ENCODE assay signal across 13 mouse cellular contexts in genomic region chr10:94225026-94225750, GRCm38 (mm10). TPM values are rescaled to one million over a fixed set of nuclear protein-coding genes. Genes with fewer than 3 reads are reported as not detected.
DNase-seq lines count a peak whose midpoint lies in the region; ATAC-seq and TF ChIP-seq lines count a peak whose summit lies in the region.
"Had no signal": no experiment of that assay in that cellular context is flagged by ENCODE, and none has a peak within 500 bp of the region (broad histone marks: within the 10 kb centered on the region; RNA-seq: fewer than 3 reads in every experiment).

No protein-coding gene starts in this region.

- DNase-seq in kidney, postnatal 0 days (ENCODE audit: low spot score), result peak; percentile 56
- DNase-seq in kidney, adult 11 months, result no peak
- DNase-seq in A20 (ENCODE audit: low read depth, low spot score) (peak; percentile 54), NIH3T3 (ENCODE audit: low read depth) (peak; percentile 53)
- no peak for DNase-seq in right cerebral cortex, postnatal 14 days
- DNase-seq in c-Kit-positive CD71-positive TER-119-positive erythroid progenitor cells, embryonic 14.5 days (ENCODE audit: low spot score), result no peak
- DNase-seq in layer of hippocampus, adult 8-10 months (ENCODE audit: low spot score in 2 of 2), result no peak
- DNase-seq: cerebellum, postnatal 25 days; kidney, postnatal 14 days; lung, postnatal 4 days had no signal

- no peak for ATAC-seq in kidney, postnatal 0 days (replicated peaks; ENCODE audit: low FRiP score, low read depth)
- ATAC-seq in megakaryocyte progenitor cell, adult 5-6 weeks (replicated peaks; ENCODE audit: poor library complexity), result peak; percentile 66

- 82% methylated on average over 6 of the region's 6 CpGs for WGBS in kidney, postnatal 0 days

- H3K4me3 ChIP-seq in kidney, postnatal 0 days (replicated peaks; ENCODE audit: low read depth, low read length), result no peak overlapping the region
- H3K4me3 ChIP-seq: limb, embryonic 13.5 days; myocyte had no signal

- H3K27me3 ChIP-seq in kidney, postnatal 0 days (ENCODE audit: insufficient read depth, low read length), result no peaks in the 10 kb centered on the region
- H3K27me3 ChIP-seq: limb, embryonic 13.5 days had no signal

- no peaks in the 10 kb centered on the region for H3K4me1 ChIP-seq in kidney, postnatal 0 days (replicated peaks; ENCODE audit: insufficient read depth, low read length)
- H3K4me1 ChIP-seq: limb, embryonic 13.5 days had no signal

- H3K9ac ChIP-seq in kidney, postnatal 0 days (ENCODE audit: low read depth, low read length), result no peak overlapping the region
- H3K9ac ChIP-seq: limb, embryonic 13.5 days had no signal

- H3K4me2 ChIP-seq in kidney, postnatal 0 days (ENCODE audit: low read length), result no peak overlapping the region
- H3K4me2 ChIP-seq: limb, embryonic 13.5 days had no signal

- no peak overlapping the region for H3K27ac ChIP-seq in kidney, postnatal 0 days
- H3K27ac ChIP-seq: limb, embryonic 13.5 days had no signal

- no peaks in the 10 kb centered on the region for H3K36me3 ChIP-seq in kidney, postnatal 0 days (ENCODE audit: insufficient read depth, low read length)

- TF ChIP-seq CTCF in kidney, postnatal 0 days (IDR thresholded peaks at IDR 0.05; ENCODE audit: low read depth), result peak; percentile 62

- H3K9me3 ChIP-seq in kidney, postnatal 0 days (replicated peaks; ENCODE audit: low read length), result no peaks in the 10 kb centered on the region
- H3K9me3 ChIP-seq: limb, embryonic 13.5 days had no signal

RNA-seq across cellular contexts. Expression of gene Ndufa12, which starts 26.7 kb away (rescaled TPM):
- polyA plus RNA-seq in kidney, postnatal 0 days (2015; fragmentation: Nextera tagmentation; extraction: Ambion mirVana), result 706 and 752 TPM in 2 replicates
- 126 and 150 TPM in 2 replicates for total RNA-seq in megakaryocyte progenitor cell, adult 5-6 weeks (2015)
- 304 and 334 TPM in 2 replicates for total RNA-seq in megakaryocyte progenitor cell, adult 5-6 weeks (2017)
- 100 to 1,000 TPM; 241 to 257 (median 243) TPM for total RNA-seq in layer of hippocampus, adult 8-10 months (2022)

Comparison
In these comparisons a context has a peak if more than half of its experiments do, and no peak if none do; other contexts are left out.
1. DNase-seq: peak in kidney, postnatal 0 days (single experiment), A20 (single experiment) and NIH3T3 (single experiment); none in kidney, adult 11 months (single experiment), right cerebral cortex, postnatal 14 days (single experiment), c-Kit-positive CD71-positive TER-119-positive erythroid progenitor cells, embryonic 14.5 days (single experiment) and layer of hippocampus, adult 8-10 months (0 of 2).